Mouse (Mus musculus): Measurements from ENCODE around the gene Kremen2. TPM values are rescaled to one million over a fixed set of nuclear protein-coding genes. Genes with fewer than 3 reads are reported as not detected.

Kremen2 gene
- polyA plus RNA-seq, 1 experiment: 0.57 TPM

DNA sequence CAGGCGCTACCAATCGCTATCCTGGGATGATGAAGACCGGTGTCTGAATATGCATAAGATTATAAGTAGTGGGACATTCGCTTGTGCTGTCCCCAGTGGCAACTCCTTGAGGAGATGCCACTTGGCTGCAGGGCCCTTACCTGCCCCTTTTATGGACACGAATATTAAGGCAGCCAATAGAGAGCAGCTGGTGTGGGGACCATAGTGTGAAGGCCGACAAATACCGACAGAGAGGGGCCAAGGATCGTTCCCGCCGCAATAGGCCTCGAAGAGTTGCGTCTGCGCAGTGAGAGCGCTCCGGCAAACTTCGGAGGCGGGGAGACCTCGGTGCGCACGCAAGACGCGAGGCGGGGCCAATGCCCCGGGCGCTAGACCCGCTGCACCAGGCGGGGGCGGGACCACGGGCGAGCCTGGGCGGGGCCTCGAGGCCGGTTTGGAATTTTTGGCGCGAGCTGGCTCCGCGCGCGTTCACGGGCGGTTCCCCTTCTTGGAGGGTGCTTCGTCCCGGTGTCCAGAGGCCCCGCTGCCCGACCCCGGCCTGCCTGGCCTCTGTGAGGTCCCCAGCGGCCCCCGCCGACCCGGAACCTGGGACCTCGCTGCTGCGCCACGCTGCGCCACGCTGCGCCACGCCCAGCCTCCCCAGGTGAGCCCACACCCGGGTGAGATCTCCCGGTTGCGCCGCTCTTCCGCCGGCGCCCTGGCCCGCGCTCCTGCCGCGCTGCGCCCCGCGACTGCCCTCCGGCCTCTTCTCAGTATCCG is 19.5 kb downstream of the Kremen2 start, which contains the start of gene Pkmyt1:
Gene Pkmyt1 (plus strand): TSS at position 338 of the 759 bp plus-strand sequence.
- H3K27ac ChIP-seq (ENCODE audit: insufficient read depth, low read length): peak within 1 kb of the TSS; percentile 38
- peak within 1 kb of the TSS; percentile 59 for H3K4me3 ChIP-seq (replicated peaks; ENCODE audit: insufficient read depth, low read depth, low read length)
- no peaks in the 10 kb centered on the region for H3K4me1 ChIP-seq (ENCODE audit: control insufficient read depth, insufficient read depth, low read length)
- no peaks in the 10 kb centered on the region for H3K27me3 ChIP-seq (ENCODE audit: control insufficient read depth, insufficient read depth, low read length)
- WGBS: under 1% methylated on average over 70 of the region's 73 CpGs
- TF ChIP-seq CTCF (IDR thresholded peaks at IDR 0.05; ENCODE audit: borderline replicate concordance, insufficient read depth, low read depth, low read length) (no peak), POLR2A (IDR thresholded peaks at IDR 0.05; ENCODE audit: borderline replicate concordance, insufficient read depth, low read length) (peak; percentile 93)
- DNase-seq: peak; percentile 94 to 95

GRCm38 (mm10) chr17:23725477-23725876 is 20.2 kb downstream of the Kremen2 start:
- no peaks in the 10 kb centered on the region for H3K4me1 ChIP-seq (ENCODE audit: control insufficient read depth, insufficient read depth, low read length)
- H3K27ac ChIP-seq (ENCODE audit: insufficient read depth, low read length): peak overlapping the region; percentile 38; the same call in 1 of the 2 replicates
- TF ChIP-seq POLR2A (IDR thresholded peaks at IDR 0.05; ENCODE audit: borderline replicate concordance, insufficient read depth, low read length) (no peak), CTCF (IDR thresholded peaks at IDR 0.05; ENCODE audit: borderline replicate concordance, insufficient read depth, low read depth, low read length) (no peak)
- H3K27me3 ChIP-seq (ENCODE audit: control insufficient read depth, insufficient read depth, low read length): no peaks in the 10 kb centered on the region
- no peak for DNase-seq
- peak overlapping the region; percentile 59 for H3K4me3 ChIP-seq (replicated peaks; ENCODE audit: insufficient read depth, low read depth, low read length)
- WGBS: 66% methylated on average over 4 of the region's 4 CpGs

DNA sequence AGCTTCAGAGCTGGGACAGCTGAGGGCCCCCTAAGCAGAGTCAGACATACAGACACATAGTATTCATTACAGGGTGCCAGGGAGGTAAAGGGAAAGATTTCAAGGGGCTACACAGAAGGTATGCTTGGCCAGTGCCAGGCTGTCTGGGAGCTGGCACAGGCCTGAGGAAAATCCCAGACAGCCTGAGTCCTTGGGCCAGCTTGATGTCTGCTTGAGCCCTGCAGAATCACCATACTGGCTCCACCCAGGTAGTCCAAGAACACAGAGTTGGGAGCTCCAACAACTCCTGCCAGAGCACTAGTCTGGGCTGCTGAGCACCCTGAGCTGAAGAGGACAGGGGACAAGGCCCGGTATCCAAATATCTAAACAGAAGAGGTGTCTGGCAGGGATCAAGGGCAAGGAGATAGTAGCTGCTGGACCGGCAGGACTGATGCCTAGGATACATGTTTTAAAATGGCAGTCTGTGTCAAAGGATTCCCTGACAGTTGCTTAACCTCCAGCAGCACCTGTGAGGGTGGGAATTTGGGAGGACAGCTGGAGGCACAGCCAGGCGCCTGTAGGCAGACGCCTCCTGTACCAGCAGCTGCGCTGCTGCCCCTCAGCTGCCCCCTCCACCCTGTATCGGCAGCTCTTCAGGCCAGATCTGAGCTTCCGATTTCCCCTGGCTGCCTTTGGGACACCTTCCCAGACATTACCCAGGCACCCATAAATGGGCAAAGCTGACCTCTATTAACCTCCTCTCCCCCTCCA is 23.1 kb downstream of the Kremen2 start, which contains the start of gene 1520401A03Rik:
Gene 1520401A03Rik (minus strand): TSS at position 408 of the 750 bp plus-strand sequence.
- Histone ChIP-seq H3K4me3 (replicated peaks; ENCODE audit: insufficient read depth, low read depth, low read length) (no peak within 1 kb of the TSS), H3K4me1 (ENCODE audit: control insufficient read depth, insufficient read depth, low read length) (no peaks in the 10 kb centered on the region), H3K27me3 (ENCODE audit: control insufficient read depth, insufficient read depth, low read length) (no peaks in the 10 kb centered on the region), H3K27ac (ENCODE audit: insufficient read depth, low read length) (no peak within 1 kb of the TSS)
- TF ChIP-seq CTCF (IDR thresholded peaks at IDR 0.05; ENCODE audit: borderline replicate concordance, insufficient read depth, low read depth, low read length) (no peak), POLR2A (IDR thresholded peaks at IDR 0.05; ENCODE audit: borderline replicate concordance, insufficient read depth, low read length) (no peak)
- no peak for DNase-seq
- 50% methylated on average over 7 of the region's 7 CpGs for WGBS

DNA sequence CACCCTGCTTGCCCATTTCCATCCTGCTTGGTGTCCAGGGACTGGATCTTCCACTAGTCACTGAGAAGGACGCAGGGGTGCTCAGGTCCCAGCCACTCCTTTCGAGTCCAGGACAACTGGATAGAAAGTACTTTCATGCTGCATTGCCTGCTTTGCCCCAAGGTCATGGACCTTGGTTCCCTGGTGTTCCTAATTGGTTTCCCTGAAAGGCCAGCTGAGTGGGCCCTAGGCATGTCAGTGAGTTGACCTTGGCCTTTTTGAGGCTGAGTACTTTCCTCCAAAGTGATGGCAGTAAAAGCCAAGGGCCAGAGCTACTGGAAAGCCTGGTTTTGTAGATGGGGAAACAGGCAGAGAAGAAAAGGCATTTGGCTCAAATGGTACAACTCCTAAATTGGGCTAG is 23.7 kb downstream of the Kremen2 start:
- Histone ChIP-seq H3K27me3 (ENCODE audit: control insufficient read depth, insufficient read depth, low read length) (no peaks in the 10 kb centered on the region), H3K27ac (ENCODE audit: insufficient read depth, low read length) (no peak overlapping the region), H3K4me1 (ENCODE audit: control insufficient read depth, insufficient read depth, low read length) (no peaks in the 10 kb centered on the region), H3K4me3 (replicated peaks; ENCODE audit: insufficient read depth, low read depth, low read length) (no peak overlapping the region)
- DNase-seq: no peak
- TF ChIP-seq POLR2A (IDR thresholded peaks at IDR 0.05; ENCODE audit: borderline replicate concordance, insufficient read depth, low read length) (no peak), CTCF (IDR thresholded peaks at IDR 0.05; ENCODE audit: borderline replicate concordance, insufficient read depth, low read depth, low read length) (no peak)
- WGBS: 93% methylated on average over 2 of the region's 2 CpGs

GRCm38 (mm10) chr17:23719455-23719854 is 26.2 kb downstream of the Kremen2 start:
- H3K27me3 ChIP-seq (ENCODE audit: control insufficient read depth, insufficient read depth, low read length): no peaks in the 10 kb centered on the region
- TF ChIP-seq POLR2A (IDR thresholded peaks at IDR 0.05; ENCODE audit: borderline replicate concordance, insufficient read depth, low read length) (no peak), CTCF (IDR thresholded peaks at IDR 0.05; ENCODE audit: borderline replicate concordance, insufficient read depth, low read depth, low read length) (no peak)
- no peak overlapping the region for H3K27ac ChIP-seq (ENCODE audit: insufficient read depth, low read length)
- 27% methylated on average over 1 of the region's 1 CpGs for WGBS
- DNase-seq: no peak
- no peak overlapping the region for H3K4me3 ChIP-seq (replicated peaks; ENCODE audit: insufficient read depth, low read depth, low read length)
- H3K4me1 ChIP-seq (ENCODE audit: control insufficient read depth, insufficient read depth, low read length): no peaks in the 10 kb centered on the region

DNA sequence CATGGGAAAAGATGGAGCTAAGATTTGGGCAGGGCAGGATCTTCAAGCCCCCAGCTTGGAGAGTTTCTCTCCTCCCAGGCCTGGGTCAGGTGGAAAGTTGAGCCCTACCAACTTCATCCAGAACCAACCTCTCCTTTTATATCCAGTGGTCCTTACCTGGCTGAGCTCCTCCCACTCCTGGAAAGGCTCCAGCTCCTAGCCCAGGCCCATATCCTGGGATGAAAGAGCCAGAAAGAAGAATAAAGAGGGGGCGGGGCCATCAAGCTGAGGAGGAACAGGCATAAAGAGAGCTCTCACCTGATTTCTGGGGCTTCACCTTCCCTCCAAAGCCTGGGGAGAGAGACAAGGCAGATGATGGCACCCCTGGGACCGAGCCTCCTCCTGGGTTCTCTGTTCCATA is 28.6 kb downstream of the Kremen2 start:
- Histone ChIP-seq H3K27me3 (ENCODE audit: control insufficient read depth, insufficient read depth, low read length) (no peaks in the 10 kb centered on the region), H3K27ac (ENCODE audit: insufficient read depth, low read length) (no peak overlapping the region), H3K4me3 (replicated peaks; ENCODE audit: insufficient read depth, low read depth, low read length) (no peak overlapping the region), H3K4me1 (ENCODE audit: control insufficient read depth, insufficient read depth, low read length) (no peaks in the 10 kb centered on the region)
- no peak for TF ChIP-seq CTCF (IDR thresholded peaks at IDR 0.05; ENCODE audit: borderline replicate concordance, insufficient read depth, low read depth, low read length)
- no peak for TF ChIP-seq POLR2A (IDR thresholded peaks at IDR 0.05; ENCODE audit: borderline replicate concordance, insufficient read depth, low read length)
- DNase-seq: no peak
- 81% methylated on average over 2 of the region's 2 CpGs for WGBS

- Histone ChIP-seq H3K27ac (ENCODE audit: insufficient read depth, low read length) (no peak overlapping the region), H3K4me3 (replicated peaks; ENCODE audit: insufficient read depth, low read depth, low read length) (no peak overlapping the region), H3K4me1 (ENCODE audit: control insufficient read depth, insufficient read depth, low read length) (no peaks in the 10 kb centered on the region; the same call in 1 of the 2 replicates), H3K27me3 (ENCODE audit: control insufficient read depth, insufficient read depth, low read length) (no peaks in the 10 kb centered on the region)
- TF ChIP-seq CTCF (IDR thresholded peaks at IDR 0.05; ENCODE audit: borderline replicate concordance, insufficient read depth, low read depth, low read length) (peak; percentile 90), POLR2A (IDR thresholded peaks at IDR 0.05; ENCODE audit: borderline replicate concordance, insufficient read depth, low read length) (no peak)
- WGBS: 4% methylated on average over 3 of the region's 3 CpGs
- DNase-seq: peak; percentile 76 to 84
Observed at GRCm38 (mm10) chr17:23706212-23706611, 39.4 kb downstream of the Kremen2 start.

Data from cerebellum, adult 2 months (tissue).